Mouse (Mus musculus): ENCODE data around the gene Ifnar2.

Ifnar2 gene

GRCm38 (mm10) chr16:91372577-91373472 is at the start of gene Ifnar2:
Gene Ifnar2, plus strand, starts transcription at chr16:91372783.
- peak; percentile 83 for DNase-seq (ENCODE audit: low spot score)

GRCm38 (mm10) chr16:91327605-91328004 is 45.0 kb upstream of the Ifnar2 start:
- no peak for DNase-seq (ENCODE audit: low spot score)

- DNase-seq (ENCODE audit: low spot score) = no peak
Measured at GRCm38 (mm10) chr16:91328922-91329321, 43.7 kb upstream of the Ifnar2 start.

- no peak for DNase-seq (ENCODE audit: low spot score)
Measured at GRCm38 (mm10) chr16:91330496-91330895, 42.1 kb upstream of the Ifnar2 start.

GRCm38 (mm10) chr16:91331153-91331552 is 41.4 kb upstream of the Ifnar2 start:
- DNase-seq (ENCODE audit: low spot score) = no peak

GRCm38 (mm10) chr16:91332880-91333279 is 39.7 kb upstream of the Ifnar2 start:
- no peak for DNase-seq (ENCODE audit: low spot score)

GRCm38 (mm10) chr16:91334190-91334893 is 38.2 kb upstream of the Ifnar2 start:
- no peak for DNase-seq (ENCODE audit: low spot score)

GRCm38 (mm10) chr16:91336753-91337152 is 35.8 kb upstream of the Ifnar2 start:
- no peak for DNase-seq (ENCODE audit: low spot score)

- no peak for DNase-seq (ENCODE audit: low spot score)
Measured at GRCm38 (mm10) chr16:91337480-91337879, 35.1 kb upstream of the Ifnar2 start.

GRCm38 (mm10) chr16:91346491-91346890 is 26.1 kb upstream of the Ifnar2 start:
- DNase-seq (ENCODE audit: low spot score) = no peak

GRCm38 (mm10) chr16:91347491-91348263 is 24.9 kb upstream of the Ifnar2 start:
- DNase-seq (ENCODE audit: low spot score) = no peak

GRCm38 (mm10) chr16:91348264-91348565 is 24.4 kb upstream of the Ifnar2 start:
- DNase-seq (ENCODE audit: low spot score) = no peak

GRCm38 (mm10) chr16:91348588-91349330 is 23.8 kb upstream of the Ifnar2 start:
- no peak for DNase-seq (ENCODE audit: low spot score)

GRCm38 (mm10) chr16:91352084-91352562 is 20.5 kb upstream of the Ifnar2 start:
- peak; percentile 84 for DNase-seq (ENCODE audit: low spot score)

GRCm38 (mm10) chr16:91352749-91353148 is 19.8 kb upstream of the Ifnar2 start:
- DNase-seq (ENCODE audit: low spot score) = no peak

- no peak for DNase-seq (ENCODE audit: low spot score)
Measured at GRCm38 (mm10) chr16:91353177-91353576, 19.4 kb upstream of the Ifnar2 start.

GRCm38 (mm10) chr16:91353638-91354037 is 18.9 kb upstream of the Ifnar2 start:
- no peak for DNase-seq (ENCODE audit: low spot score)

- no peak for DNase-seq (ENCODE audit: low spot score)
Measured at GRCm38 (mm10) chr16:91354599-91354998, 18.0 kb upstream of the Ifnar2 start.

GRCm38 (mm10) chr16:91355160-91355559 is 17.4 kb upstream of the Ifnar2 start:
- no peak for DNase-seq (ENCODE audit: low spot score)

GRCm38 (mm10) chr16:91356760-91357525 is 15.6 kb upstream of the Ifnar2 start:
- DNase-seq (ENCODE audit: low spot score) = peak; percentile 39

GRCm38 (mm10) chr16:91357526-91357900 is 15.1 kb upstream of the Ifnar2 start:
- DNase-seq (ENCODE audit: low spot score) = peak; percentile 38
